Mouse (Mus musculus) liver, embryonic 11.5 days (tissue): ENCODE data around the gene Pkm. TPM values are rescaled to one million over a fixed set of nuclear protein-coding genes. Genes with fewer than 3 reads are reported as not detected.

Experiments used
- ATAC-seq: fragments of 200-750 bp; cut with Nextera tagmentation; replicated peaks from 2 replicates; pipeline ENCODE4 v1.8.0; 2017; ENCODE audit warnings: moderate number of reproducible peaks, mild to moderate bottlenecking, moderate TSS enrichment, moderate library complexity; ENCODE audit not compliant: low FRiP score
- DNase-seq: peaks from one replicate; pipeline ENCODE4 v3.0.0-alpha.2; 2017; ENCODE audit warnings: low spot score
- H3K27ac ChIP-seq: fragments of 300-500 bp; sonication (generic); 2 replicates; pipeline ENCODE4 v1.5.1; 2014; ENCODE audit warnings: mild to moderate bottlenecking, low read depth, low read length, control low read depth
- H3K27me3 ChIP-seq: fragments of 300-500 bp; sonication (generic); replicated peaks from 2 replicates; pipeline ENCODE4 v1.6.1; 2014; ENCODE audit warnings: low read length, mixed read lengths; ENCODE audit not compliant: control insufficient read depth, insufficient read depth
- H3K36me3 ChIP-seq: fragments of 300-500 bp; sonication (generic); 2 replicates; pipeline ENCODE4 v1.6.1; 2014; ENCODE audit warnings: mild to moderate bottlenecking, low read length, moderate library complexity, mixed read lengths; ENCODE audit not compliant: control insufficient read depth, insufficient read depth
- H3K4me1 ChIP-seq: fragments of 300-500 bp; sonication (generic); replicated peaks from 2 replicates; pipeline ENCODE4 v1.6.1; 2014; ENCODE audit warnings: low read length, mixed read lengths; ENCODE audit not compliant: control insufficient read depth, insufficient read depth
- H3K4me2 ChIP-seq: fragments of 300-500 bp; sonication (generic); 2 replicates; pipeline ENCODE4 v1.6.1; 2014; ENCODE audit warnings: mild to moderate bottlenecking, control low read depth, moderate library complexity
- H3K4me3 ChIP-seq: fragments of 300-500 bp; sonication (generic); 2 replicates; pipeline ENCODE4 v1.5.1; 2014; ENCODE audit warnings: low read depth, low read length, control low read depth
- H3K9ac ChIP-seq: fragments of 300-500 bp; sonication (generic); 2 replicates; pipeline ENCODE4 v1.6.1; 2014; ENCODE audit warnings: low read depth, low read length, control low read depth
- H3K9me3 ChIP-seq: fragments of 300-500 bp; sonication (generic); 2 replicates; pipeline ENCODE4 v1.6.1; 2016; ENCODE audit warnings: low read length, inconsistent platforms, mixed read lengths; ENCODE audit not compliant: control insufficient read depth
- WGBS: fragments of 180-500 bp; shearing (Covaris S2); extraction: QIAGEN DNeasy Blood & Tissue Kit; methylation state at CpG from one replicate; pipeline ENCODE4 v1.1.7; 2014; 5-methylcytosine and 5-hydroxymethylcytosine counted together
- polyA plus RNA-seq: library from polyadenylated mRNA; unstranded; fragments of >200 nt; fragmentation: Nextera tagmentation; extraction: Ambion mirVana; gene quantifications from 2 replicates; pipeline ENCODE4 v1.2.1, GENCODE M21; 2014

Pkm gene
- polyA plus RNA-seq, 1 experiment from 2014 or later = 1,209 TPM

DNA sequence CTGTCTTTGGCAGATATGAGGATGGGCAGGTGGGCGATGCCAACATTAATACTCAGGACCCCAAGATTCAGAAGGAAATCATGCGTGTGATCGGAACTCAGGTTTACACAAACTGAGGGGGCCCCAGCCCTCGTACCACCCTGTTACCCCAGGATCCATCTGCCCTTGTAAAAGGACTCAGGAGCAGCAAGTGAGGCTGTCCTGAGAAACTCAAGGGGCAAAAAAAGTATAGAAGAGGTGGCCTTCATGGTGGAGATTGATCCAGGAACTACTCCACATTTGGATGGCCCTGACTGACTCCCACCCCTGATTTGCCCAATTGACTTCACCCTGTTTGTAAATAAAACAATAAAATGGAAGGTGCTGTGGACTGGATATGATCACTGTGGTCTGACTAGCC is 6.3 kb upstream of the Pkm start:
- Histone ChIP-seq H3K27me3 (no peaks in the 10 kb centered on the region), H3K36me3 (peaks cover 4% of the 10 kb centered on the region; the same call in 1 of the 2 replicates), H3K4me1 (peaks cover 11% of the 10 kb centered on the region), H3K9me3 (no peaks in the 10 kb centered on the region), H3K9ac (no peak overlapping the region), H3K4me3 (no peak overlapping the region), H3K4me2 (no peak overlapping the region), H3K27ac (no peak overlapping the region)
- ATAC-seq (no peak), DNase-seq (no peak)
- 92% methylated on average over 4 of the region's 4 CpGs for WGBS

DNA sequence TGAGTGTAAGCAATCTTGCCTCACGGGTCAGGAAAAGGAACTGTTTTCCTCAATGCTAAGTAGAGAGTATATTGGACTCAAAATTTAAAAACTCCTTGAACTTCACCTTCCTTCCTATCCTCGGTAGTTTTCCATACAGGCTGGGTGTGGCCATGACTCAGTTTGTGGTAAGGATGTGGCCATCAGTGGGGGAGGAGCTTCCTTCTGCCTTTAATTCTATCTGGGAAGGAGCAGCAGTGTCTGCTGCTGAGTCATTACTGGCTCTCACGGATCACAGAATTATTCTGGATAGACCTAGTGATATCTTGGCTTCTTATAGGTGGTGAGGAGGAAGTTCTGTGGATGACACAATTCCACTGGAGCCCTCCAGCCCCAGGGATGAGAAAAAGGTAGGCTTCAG is 2.8 kb upstream of the Pkm start:
- Histone ChIP-seq H3K9me3 (no peaks in the 10 kb centered on the region), H3K4me3 (no peak overlapping the region), H3K27me3 (no peaks in the 10 kb centered on the region), H3K27ac (peak overlapping the region; percentile 16; the same call in 1 of the 2 replicates), H3K9ac (no peak overlapping the region), H3K4me2 (peak overlapping the region; percentile 26), H3K36me3 (peaks cover 4% of the 10 kb centered on the region; the same call in 1 of the 2 replicates), H3K4me1 (peaks cover 18% of the 10 kb centered on the region)
- WGBS = 6% methylated on average over 3 of the region's 3 CpGs
- DNase-seq (no peak), ATAC-seq (peak; percentile 23; the same call in 1 of the 2 replicates)

DNA sequence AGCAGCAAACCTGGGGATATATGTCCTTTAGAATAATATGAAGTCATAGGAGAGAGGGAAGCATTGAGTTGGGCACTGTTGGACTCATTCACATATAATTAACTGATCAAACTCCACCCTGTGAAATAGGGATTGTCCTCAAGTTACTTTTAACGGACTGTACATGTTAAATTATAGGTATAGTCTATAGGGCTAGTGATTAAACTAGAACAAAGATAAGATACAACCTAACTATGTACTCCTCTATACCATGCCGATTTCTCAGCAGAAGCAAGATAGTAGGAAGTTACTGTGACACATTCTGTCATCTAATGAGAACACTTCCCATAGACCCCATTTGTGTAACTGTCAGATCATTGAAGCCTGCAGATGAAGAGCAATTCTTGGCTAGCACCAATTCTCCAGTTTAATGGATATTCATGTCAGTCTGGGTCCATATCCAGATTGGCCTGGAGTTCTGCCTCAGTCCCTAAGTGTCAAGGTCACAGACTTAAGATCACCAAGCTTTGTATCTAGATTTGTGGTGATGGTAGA is 1.7 kb upstream of the Pkm start:
- H3K9me3 ChIP-seq = no peaks in the 10 kb centered on the region
- no peaks in the 10 kb centered on the region for H3K27me3 ChIP-seq
- 80% methylated on average over 2 of the region's 2 CpGs for WGBS
- no peak overlapping the region for H3K4me3 ChIP-seq
- H3K4me1 ChIP-seq = peaks cover 26% of the 10 kb centered on the region
- H3K36me3 ChIP-seq = no peaks in the 10 kb centered on the region
- no peak for ATAC-seq
- H3K9ac ChIP-seq = no peak overlapping the region
- no peak for DNase-seq
- H3K27ac ChIP-seq = no peak overlapping the region
- peak overlapping the region; percentile 85; the same call in 1 of the 2 replicates for H3K4me2 ChIP-seq

DNA sequence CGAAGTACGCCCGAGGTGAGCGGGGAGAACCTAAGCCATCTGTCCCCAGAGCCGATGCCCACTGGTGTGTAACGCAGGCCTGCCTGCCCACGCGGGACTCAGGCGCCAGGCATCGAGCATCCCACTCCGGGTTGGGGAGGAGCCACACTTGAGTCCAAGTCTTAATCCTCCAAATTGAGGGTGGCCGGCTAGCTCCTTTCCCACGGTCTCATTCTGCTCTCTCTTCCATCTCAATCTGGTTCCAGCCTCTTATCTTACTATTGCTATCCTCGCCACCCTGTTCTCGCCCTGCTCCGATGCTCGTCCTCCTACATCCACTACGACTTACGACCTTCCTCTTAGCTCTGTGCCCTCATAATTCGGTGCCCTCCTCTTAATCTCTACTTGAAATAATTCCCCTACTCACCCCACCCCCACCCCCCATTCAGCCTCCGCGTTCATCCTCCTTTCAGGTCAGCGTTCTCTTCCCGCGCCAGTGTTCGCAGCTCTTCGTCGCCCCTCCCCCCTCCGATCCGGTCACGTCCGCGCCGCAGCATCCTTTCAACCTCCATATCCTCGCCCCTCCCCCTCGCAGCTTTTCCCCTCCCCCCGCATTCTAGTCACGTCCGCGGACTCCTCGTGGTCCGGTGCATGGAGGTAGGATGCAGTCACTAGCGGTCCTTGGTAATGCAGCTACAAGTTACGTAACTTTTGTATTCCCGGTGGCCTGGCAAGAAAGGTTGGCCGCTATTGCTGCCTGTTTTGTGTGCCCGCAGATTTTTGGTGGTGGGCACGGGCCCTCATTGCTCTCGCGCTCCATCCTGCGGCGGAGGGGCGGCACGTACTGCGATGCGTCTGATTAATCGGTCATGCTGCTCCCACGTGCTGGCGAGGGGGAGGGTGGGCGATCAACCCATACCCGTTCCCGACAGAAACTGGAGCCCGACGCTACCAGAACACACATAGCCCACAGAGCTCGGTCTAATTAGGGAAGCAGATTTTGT is 758 bp downstream of the Pkm start:
- under 1% methylated on average over 64 of the region's 65 CpGs for WGBS
- Histone ChIP-seq H3K9ac (peak overlapping the region; percentile 87), H3K27me3 (no peaks in the 10 kb centered on the region), H3K4me1 (peaks cover 50% of the 10 kb centered on the region), H3K4me3 (peak overlapping the region; percentile 83), H3K4me2 (peak overlapping the region; percentile 85), H3K36me3 (peaks cover 12% of the 10 kb centered on the region; the same call in 1 of the 2 replicates), H3K27ac (peak overlapping the region; percentile 97), H3K9me3 (no peaks in the 10 kb centered on the region)
- DNase-seq = peak; percentile 88
- ATAC-seq = peak; percentile 29

DNA sequence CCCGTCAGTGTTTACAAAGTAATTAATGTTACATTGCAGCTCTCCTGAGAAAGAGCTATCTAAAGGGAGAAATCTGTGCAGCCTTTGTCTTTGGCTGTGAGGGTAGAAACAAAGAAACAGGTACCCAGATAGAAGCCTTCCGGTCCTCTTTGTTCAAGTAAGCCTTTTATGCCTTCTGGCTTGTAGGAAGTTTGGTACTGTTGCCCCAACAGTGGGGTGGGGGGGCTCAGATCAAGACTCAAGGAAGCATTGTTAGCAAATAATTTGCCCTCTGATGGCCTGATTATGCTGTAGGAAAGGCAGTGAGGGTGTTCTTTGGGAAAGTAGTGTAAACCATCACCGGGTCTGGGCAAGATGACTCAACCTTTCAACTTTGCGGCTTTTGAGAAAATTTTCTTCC is 2.0 kb downstream of the Pkm start:
- WGBS = 7% methylated on average over 4 of the region's 4 CpGs
- no peaks in the 10 kb centered on the region for H3K27me3 ChIP-seq
- H3K4me2 ChIP-seq = peak overlapping the region; percentile 85
- H3K27ac ChIP-seq = peak overlapping the region; percentile 97
- H3K36me3 ChIP-seq = peaks cover 21% of the 10 kb centered on the region; the same call in 1 of the 2 replicates
- peak overlapping the region; percentile 83 for H3K4me3 ChIP-seq
- H3K4me1 ChIP-seq = peaks cover 52% of the 10 kb centered on the region
- ATAC-seq (no peak), DNase-seq (no peak)
- H3K9ac ChIP-seq = peak overlapping the region; percentile 87
- no peaks in the 10 kb centered on the region for H3K9me3 ChIP-seq

DNA sequence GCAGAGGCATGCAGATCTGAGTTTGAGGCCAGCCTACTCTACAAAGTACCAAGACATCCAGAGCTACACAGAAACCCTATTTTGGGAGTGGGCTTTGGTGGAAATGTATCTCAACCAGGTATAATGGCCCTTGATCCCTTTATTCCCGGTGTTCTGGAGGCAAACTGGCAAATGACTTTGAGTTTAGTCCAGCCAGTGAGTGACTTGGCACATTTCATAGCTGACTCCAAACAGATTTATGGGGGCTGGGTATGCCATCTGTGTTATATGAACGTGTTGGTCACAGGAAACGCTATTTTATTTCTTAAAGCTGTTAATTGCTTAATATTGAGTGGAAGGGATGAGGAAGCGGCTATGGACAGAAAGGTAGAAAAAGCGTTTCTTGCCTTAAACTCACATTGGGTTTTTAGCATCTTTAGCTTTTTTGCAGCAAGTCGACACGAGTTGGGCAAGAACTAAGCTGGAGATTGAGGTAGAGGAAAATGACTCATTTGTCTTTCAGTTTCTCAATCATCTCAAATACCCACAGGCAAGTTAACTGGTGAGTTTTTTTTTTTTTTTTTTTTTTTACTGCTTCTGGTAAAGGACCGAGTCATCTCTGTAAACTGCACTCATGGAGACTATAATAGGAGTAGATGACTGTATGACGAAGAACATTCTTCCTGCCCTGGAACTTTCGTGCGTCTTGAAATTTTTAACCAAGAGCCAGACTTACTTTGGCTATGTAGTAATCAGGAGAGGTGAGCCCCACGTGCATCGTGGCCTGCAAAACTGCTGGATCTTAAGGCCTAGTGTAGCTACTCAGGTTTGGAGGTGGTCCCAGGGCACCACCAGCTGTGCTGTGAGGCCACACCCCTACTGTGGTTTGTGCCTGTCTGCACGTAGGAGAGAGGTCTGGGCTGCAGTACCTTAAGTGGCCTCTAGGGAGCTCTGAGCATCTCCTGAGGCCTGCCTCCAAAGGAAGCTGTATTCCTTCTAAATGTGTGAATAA is 3.2 kb downstream of the Pkm start:
- Histone ChIP-seq H3K36me3 (peaks cover 27% of the 10 kb centered on the region; the same call in 1 of the 2 replicates), H3K9me3 (no peaks in the 10 kb centered on the region), H3K27ac (peak overlapping the region; percentile 69), H3K27me3 (peaks cover 2% of the 10 kb centered on the region; the same call in 1 of the 2 replicates), H3K4me2 (peak overlapping the region; percentile 85), H3K4me1 (peaks cover 45% of the 10 kb centered on the region), H3K9ac (peak overlapping the region; percentile 59), H3K4me3 (peak overlapping the region; percentile 83)
- ATAC-seq (peak; percentile 59), DNase-seq (peak; percentile 86)
- WGBS = 25% methylated on average over 14 of the region's 14 CpGs

DNA sequence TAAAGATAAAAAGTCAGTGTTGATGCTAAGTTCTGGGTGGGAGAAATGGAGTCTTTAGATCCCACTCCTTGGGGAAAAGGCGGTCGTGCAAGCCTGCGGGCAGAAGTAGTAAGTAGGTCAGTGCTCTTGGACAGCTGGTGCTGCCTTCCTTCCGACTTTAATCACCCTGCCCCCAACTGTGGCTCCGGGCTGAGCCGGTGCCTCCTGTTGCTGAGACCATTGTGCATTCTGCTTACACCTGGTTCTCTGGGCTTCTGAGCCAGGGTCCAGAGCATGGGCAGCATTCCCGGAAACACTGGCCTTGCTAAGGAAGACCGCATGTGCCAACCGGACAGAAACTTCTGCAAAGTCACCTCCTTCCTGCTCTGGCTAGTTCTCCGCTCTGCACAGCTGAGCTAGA is 4.3 kb downstream of the Pkm start:
- ATAC-seq = no peak
- DNase-seq = no peak
- Histone ChIP-seq H3K27me3 (peaks cover 2% of the 10 kb centered on the region; the same call in 1 of the 2 replicates), H3K36me3 (peaks cover 32% of the 10 kb centered on the region; the same call in 1 of the 2 replicates), H3K27ac (peak overlapping the region; percentile 54; the same call in 1 of the 2 replicates), H3K9me3 (no peaks in the 10 kb centered on the region), H3K4me1 (peaks cover 37% of the 10 kb centered on the region), H3K4me2 (peak overlapping the region; percentile 85), H3K4me3 (peak overlapping the region; percentile 83), H3K9ac (peak overlapping the region; percentile 27; the same call in 1 of the 2 replicates)
- WGBS = 59% methylated on average over 10 of the region's 10 CpGs
